Mouse (Mus musculus): ENCODE measurements around the gene Gpbar1.

Gene Gpbar1

GRCm38 (mm10) chr1:74294733-74295455 is 16.5 kb downstream of the Gpbar1 start:
- no peak for DNase-seq (ENCODE audit: low read depth, low spot score)

GRCm38 (mm10) chr1:74295456-74296171 is 17.3 kb downstream of the Gpbar1 start:
- DNase-seq (ENCODE audit: low read depth, low spot score) = no peak

GRCm38 (mm10) chr1:74296477-74296876 is 18.1 kb downstream of the Gpbar1 start:
- DNase-seq (ENCODE audit: low read depth, low spot score) = no peak

- DNase-seq (ENCODE audit: low read depth, low spot score) = no peak
Measured at GRCm38 (mm10) chr1:74297269-74297668, 18.9 kb downstream of the Gpbar1 start.

- DNase-seq (ENCODE audit: low read depth, low spot score) = no peak
Measured at GRCm38 (mm10) chr1:74298157-74298750, 19.9 kb downstream of the Gpbar1 start.

- DNase-seq (ENCODE audit: low read depth, low spot score) = no peak
Measured at GRCm38 (mm10) chr1:74298996-74299395, 20.6 kb downstream of the Gpbar1 start.

- DNase-seq (ENCODE audit: low read depth, low spot score) = no peak
Measured at GRCm38 (mm10) chr1:74300347-74301110, 22.2 kb downstream of the Gpbar1 start.

- no peak for DNase-seq (ENCODE audit: low read depth, low spot score)
Measured at GRCm38 (mm10) chr1:74302229-74302628, 23.9 kb downstream of the Gpbar1 start.

- DNase-seq (ENCODE audit: low read depth, low spot score) = no peak
Measured at GRCm38 (mm10) chr1:74302835-74303234, 24.5 kb downstream of the Gpbar1 start.

- DNase-seq (ENCODE audit: low read depth, low spot score) = peak; percentile 57
Measured at GRCm38 (mm10) chr1:74303509-74304338, 25.4 kb downstream of the Gpbar1 start.

- DNase-seq (ENCODE audit: low read depth, low spot score) = no peak
Measured at GRCm38 (mm10) chr1:74304339-74304790, 26.0 kb downstream of the Gpbar1 start.

GRCm38 (mm10) chr1:74304946-74305345 is 26.6 kb downstream of the Gpbar1 start:
- DNase-seq (ENCODE audit: low read depth, low spot score) = no peak

- DNase-seq (ENCODE audit: low read depth, low spot score) = no peak
Measured at GRCm38 (mm10) chr1:74305522-74305921, 27.2 kb downstream of the Gpbar1 start, which contains the start of gene Tmbim1. Gene Tmbim1 (minus strand): TSS chr1:74305622.

- peak; percentile 32 for DNase-seq (ENCODE audit: low read depth, low spot score)
Measured at GRCm38 (mm10) chr1:74307146-74307545, 28.8 kb downstream of the Gpbar1 start.

GRCm38 (mm10) chr1:74308001-74308964 is 29.9 kb downstream of the Gpbar1 start:
- peak; percentile 86 for DNase-seq (ENCODE audit: low read depth, low spot score)

- peak; percentile 72 for DNase-seq (ENCODE audit: low read depth, low spot score)
Measured at GRCm38 (mm10) chr1:74309767-74310166, 31.4 kb downstream of the Gpbar1 start.

GRCm38 (mm10) chr1:74313049-74313692 is 34.8 kb downstream of the Gpbar1 start:
- peak; percentile 83 for DNase-seq (ENCODE audit: low read depth, low spot score)

GRCm38 (mm10) chr1:74314796-74315195 is 36.4 kb downstream of the Gpbar1 start:
- DNase-seq (ENCODE audit: low read depth, low spot score) = no peak
